Mouse (Mus musculus): Measurements from ENCODE around the gene Faf1.

Gene Faf1

GRCm38 (mm10) chr4:109936557-109936956 is 260.2 kb downstream of the Faf1 start:
- DNase-seq = no peak

- DNase-seq = no peak
Measured at GRCm38 (mm10) chr4:109939291-109939690, 262.9 kb downstream of the Faf1 start.

- DNase-seq = no peak
Measured at GRCm38 (mm10) chr4:109945554-109945953, 269.2 kb downstream of the Faf1 start.

GRCm38 (mm10) chr4:109949307-109949706 is 272.9 kb downstream of the Faf1 start:
- no peak for DNase-seq

- DNase-seq = no peak
Measured at GRCm38 (mm10) chr4:109953509-109953908, 277.1 kb downstream of the Faf1 start.

GRCm38 (mm10) chr4:109960201-109960935 is 284.0 kb downstream of the Faf1 start:
- DNase-seq = no peak

DNA sequence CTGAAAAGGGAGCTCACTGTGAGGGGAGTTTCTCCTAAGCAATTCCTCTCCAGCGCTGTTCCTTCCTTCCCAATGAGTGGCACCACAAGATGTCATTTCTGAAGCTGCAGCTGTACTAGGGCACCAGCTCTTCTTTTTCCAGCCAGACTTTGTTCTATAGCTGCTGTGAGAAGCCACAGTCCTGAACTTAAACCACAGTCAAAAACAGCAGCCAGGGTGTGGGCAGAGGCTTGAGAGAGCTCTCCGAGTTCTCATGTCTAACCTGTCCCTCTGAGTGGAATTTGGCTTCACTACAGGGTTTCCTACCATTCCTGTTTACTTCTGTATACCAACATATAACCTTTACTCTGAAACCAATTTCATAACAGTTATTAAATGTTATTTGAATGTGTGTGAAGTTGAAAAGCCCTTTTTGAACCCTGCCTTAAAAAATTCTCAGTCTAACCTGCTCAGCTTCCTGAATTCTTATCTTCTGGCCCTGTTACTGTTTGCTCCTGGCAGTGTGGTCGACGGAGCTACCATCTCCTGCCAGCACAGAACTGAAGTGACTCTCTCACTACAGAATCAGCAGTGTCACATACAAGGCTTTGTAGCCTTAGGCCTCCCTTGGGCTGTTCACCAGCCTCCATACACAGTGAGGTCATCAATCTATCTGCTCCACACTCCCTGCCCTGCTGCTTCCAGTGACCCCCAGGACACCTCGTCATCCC is 287.3 kb downstream of the Faf1 start:
- DNase-seq = no peak

- DNase-seq = no peak
Measured at GRCm38 (mm10) chr4:109969561-109969960, 293.2 kb downstream of the Faf1 start.

DNA sequence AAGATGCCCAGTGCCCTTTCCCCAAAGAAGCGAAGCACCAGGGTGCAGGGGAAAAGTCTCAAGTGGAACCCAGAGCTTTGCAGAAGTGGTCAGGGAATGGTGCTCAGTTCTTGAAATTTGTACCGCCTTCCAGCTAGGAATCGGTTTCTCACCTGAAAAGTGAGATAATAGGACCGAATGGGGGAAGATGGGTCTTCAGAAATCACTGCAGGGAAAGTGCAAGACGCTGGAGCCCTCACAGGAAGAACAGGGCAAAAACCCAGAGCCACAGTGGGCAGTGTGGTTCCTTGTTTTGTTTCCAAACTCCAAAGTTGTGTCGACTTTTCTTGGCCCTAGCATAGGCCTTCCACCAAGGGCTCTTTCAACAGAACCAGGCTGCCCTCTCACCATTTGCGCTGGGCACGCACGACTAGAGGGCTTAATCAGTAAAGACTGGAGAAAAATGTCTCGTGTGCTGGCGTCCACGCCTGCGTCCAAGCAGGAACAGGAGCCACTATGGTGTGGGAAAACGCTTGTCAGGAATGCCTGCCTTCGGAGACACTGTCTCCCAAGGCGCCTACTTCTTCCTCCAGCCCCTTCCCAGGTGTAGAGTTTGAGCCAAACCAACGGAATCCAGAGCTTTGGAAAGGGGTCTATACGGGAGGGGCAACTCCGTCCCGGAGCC is 297.7 kb downstream of the Faf1 start:
- no peak for DNase-seq

GRCm38 (mm10) chr4:109974655-109975380 is 298.4 kb downstream of the Faf1 start:
- DNase-seq = no peak

GRCm38 (mm10) chr4:109975381-109976240 is 299.2 kb downstream of the Faf1 start:
- no peak for DNase-seq

DNA sequence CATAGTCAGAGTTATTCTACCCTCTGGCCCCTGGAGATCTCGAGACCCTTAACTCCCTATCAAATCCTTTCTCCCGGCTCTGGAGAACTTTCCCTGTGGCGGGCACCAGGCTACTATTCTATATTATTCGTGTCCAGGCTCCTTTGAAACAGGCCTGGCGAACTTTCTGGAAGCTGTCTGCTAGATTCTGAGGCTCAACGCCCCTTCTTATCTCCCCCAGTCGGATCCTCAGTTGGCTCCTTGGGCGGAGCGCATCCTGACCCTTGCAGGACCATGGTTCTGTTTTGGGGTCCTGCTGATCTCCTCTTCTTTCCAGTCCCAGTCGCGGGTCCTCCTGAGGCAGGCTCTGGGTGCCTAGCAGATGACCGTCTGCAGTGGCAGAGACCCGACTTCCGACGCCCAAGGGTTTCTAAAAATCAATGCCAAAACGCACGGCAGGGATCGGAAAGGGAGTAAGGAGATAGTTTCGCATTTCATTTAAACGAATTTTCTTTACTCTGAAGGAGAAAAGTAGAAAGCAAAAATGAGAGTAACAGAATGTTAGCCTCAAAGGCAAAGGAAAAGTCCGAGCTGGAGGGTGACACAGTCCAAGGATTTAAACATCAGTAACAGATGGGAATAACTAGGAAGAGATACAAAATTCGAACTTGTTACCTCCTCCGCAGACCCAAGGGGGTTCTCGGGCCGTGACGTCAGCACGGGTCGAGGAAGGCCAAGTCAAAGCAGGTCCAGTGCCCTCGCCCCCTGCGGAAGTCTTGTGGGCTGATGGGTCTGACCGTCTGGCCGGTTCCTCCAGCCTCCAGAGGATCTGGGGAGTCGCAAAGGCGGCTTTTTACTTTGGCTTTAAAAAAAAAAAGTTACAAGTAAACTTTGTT is 300.1 kb downstream of the Faf1 start:
- no peak for DNase-seq

- no peak for DNase-seq
Measured at GRCm38 (mm10) chr4:109977148-109978067, 301.0 kb downstream of the Faf1 start, which contains the start of gene Dmrta2. TSS of gene Dmrta2 (plus strand) at chr4:109978053.

GRCm38 (mm10) chr4:109978068-109978857 is 301.9 kb downstream of the Faf1 start:
- DNase-seq = no peak

DNA sequence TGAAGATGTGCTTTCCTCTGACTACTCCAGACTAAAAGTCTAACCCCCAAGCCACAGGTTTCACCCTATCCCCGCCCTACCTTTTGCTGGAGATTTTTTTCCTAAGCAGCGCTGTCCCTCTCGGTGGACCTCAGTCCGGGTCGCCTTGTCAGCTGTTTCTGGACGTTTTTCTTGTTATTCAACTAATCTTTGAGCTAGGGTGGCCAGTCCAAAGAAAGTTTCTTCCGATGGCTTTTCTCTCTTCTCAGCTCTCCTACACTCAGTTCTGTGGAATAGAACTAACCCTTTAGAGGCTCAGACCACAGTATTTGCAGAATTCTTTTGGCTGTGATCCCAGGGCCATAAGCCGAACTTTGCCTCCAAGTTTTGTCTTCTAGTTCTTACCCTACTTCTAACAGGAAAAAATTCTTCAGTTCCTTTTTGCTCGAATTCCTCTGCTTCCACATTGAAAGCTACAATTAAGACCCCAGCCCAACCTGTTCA is 302.5 kb downstream of the Faf1 start:
- no peak for DNase-seq

DNA sequence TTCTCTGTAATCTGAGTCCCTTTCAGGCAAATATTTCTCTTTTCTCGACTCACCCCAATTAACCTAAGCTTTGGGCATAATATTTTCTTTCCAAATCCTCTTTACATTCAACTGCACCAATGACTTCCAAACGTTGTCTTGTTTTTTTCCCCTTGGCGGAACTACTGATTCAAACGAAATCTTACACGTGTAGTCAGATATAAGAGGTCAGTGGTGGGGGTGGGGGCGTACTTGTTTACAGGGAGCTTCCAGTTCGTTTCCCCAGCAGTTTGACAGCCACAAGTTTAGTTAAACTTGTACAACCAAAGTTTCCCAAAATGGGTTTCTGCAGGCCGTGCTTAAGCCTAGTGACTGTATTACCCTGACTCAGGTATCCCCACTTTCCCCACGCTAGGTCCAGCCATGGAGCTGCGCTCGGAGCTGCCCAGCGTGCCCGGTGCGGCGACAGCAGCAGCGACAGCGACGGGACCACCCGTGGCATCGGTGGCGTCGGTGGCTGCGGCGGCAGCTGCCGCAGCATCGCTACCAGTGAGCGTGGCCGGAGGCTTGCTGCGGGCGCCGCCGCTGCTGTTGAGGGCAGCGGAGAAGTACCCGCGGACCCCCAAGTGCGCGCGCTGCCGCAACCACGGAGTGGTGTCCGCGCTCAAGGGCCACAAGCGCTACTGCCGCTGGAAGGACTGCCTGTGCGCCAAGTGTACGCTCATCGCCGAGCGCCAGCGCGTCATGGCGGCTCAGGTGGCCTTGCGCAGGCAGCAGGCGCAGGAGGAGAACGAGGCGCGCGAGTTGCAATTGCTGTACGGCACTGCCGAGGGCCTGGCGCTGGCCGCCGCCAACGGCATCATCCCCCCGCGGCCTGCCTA is 303.3 kb downstream of the Faf1 start:
- no peak for DNase-seq

DNA sequence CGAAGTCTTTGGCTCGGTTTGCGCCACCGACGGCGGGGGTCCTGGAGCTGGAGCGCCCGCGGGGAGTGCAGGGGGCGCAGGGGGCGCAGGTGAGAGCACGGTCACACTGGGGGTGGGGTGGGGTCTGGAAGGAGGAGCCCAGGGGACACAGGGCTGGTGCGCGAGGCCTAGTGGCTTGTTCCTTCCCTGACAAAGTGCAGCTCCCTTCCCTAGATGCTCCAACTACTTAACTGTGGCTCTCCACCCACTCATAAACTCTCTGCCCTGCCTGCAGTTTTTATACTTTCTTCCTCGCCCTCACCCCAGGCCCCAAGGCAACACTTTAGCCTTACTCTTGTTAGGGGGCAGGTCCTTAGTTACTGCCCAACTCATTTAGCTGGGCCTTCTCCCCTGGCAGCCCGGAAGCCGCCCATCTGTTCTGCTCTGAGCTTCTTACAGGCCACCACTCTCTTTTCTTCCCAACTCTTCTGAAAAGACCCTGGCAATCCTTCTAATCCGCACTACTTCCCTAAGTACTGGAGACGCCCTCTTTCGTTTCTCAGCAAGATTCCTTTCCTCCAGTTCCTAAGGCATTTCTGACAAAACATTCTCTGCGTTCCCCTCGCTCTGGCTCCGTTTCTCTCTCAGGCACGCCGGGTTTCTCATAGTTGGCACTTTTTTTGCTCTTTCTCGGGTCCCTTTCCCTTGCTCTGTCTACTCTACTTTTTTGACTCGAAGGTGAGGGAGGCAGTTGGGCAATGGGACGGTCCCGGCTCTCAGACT is 304.1 kb downstream of the Faf1 start:
- DNase-seq = no peak
